Mouse (Mus musculus) spleen, adult 2 months (tissue): ENCODE measurements around the gene Zbtb7a.

Source experiments
- CTCF ChIP-seq: fragments of 200-500 bp; IDR thresholded peaks from 2 replicates; pipeline ENCODE4 v1.5.1; 2011; ENCODE audit warnings: mild to moderate bottlenecking, inconsistent platforms; ENCODE audit not compliant: insufficient read depth, insufficient read length, insufficient replicate concordance; ENCODE audit errors: extremely low read depth
- POLR2A ChIP-seq: fragments of 200-500 bp; IDR thresholded peaks from 2 replicates; pipeline ENCODE4 v1.6.1; 2011; ENCODE audit warnings: low read depth, low read length, inconsistent platforms

DNA sequence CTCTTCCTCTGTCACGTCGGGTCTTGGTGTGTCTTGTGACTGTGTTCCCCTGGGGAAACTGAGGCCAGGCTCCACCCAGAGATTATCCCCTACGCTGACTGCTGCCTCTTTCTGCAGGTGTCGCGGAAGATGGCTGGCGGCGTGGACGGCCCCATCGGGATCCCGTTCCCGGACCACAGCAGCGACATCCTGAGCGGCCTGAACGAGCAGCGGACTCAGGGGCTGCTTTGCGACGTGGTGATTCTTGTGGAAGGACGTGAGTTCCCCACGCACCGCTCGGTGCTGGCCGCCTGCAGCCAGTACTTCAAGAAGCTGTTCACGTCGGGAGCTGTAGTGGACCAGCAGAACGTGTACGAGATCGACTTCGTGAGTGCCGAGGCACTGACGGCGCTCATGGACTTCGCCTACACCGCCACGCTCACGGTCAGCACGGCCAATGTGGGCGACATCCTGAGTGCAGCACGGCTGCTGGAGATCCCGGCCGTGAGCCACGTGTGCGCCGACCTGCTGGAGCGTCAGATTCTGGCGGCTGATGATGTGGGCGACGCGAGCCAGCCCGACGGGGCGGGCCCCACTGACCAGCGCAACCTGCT lies 8.9 kb downstream of the Zbtb7a start:
- TF ChIP-seq POLR2A = no peak
- no peak for TF ChIP-seq CTCF
